Mouse (Mus musculus): ENCODE data around the gene Timm17a. TPM values are rescaled to one million over a fixed set of nuclear protein-coding genes. Genes with fewer than 3 reads are reported as not detected.
A peak's percentile ranks its signal among the peaks of the same experiment; 100 is the strongest.

Gene Timm17a
- polyA plus RNA-seq, 1 experiment = 164 TPM

DNA sequence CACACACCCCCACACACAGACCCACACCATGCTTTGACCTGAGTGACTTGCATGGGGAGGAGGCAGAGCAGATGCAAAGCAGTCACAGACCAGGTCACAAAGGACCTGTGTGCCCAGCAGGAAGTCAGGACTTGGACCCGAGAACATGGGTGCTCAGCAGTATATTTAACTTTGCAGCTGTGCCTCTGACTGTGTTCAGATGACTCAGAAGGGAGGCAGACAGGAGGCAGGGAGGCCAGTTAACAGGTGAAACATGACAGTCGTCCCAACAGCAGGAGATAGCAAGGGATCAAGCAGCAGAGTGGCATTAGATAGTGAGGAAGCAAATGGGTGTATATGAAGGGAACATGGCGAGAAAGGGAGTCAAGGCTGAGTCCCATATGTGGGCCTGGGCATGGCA is 33.3 kb upstream of the Timm17a start:
- Histone ChIP-seq H3K4me3 (ENCODE audit: low read depth, low read length) (no peak overlapping the region), H3K27ac (ENCODE audit: insufficient read depth, low read length) (no peak overlapping the region), H3K9ac (ENCODE audit: low read depth, poor library complexity, severe bottlenecking) (no peak overlapping the region), H3K4me1 (ENCODE audit: control insufficient read depth, insufficient read depth, low read length) (peaks cover 2% of the 10 kb centered on the region), H3K9me3 (replicated peaks; ENCODE audit: control insufficient read depth, insufficient read depth, low read length, poor library complexity, severe bottlenecking) (no peaks in the 10 kb centered on the region), H3K27me3 (ENCODE audit: control insufficient read depth, insufficient read depth, low read length, poor library complexity, severe bottlenecking) (no peaks in the 10 kb centered on the region), H3K36me3 (ENCODE audit: control insufficient read depth, insufficient read depth, low read length, poor library complexity, severe bottlenecking) (no peaks in the 10 kb centered on the region)
- no peak for TF ChIP-seq EP300 (IDR thresholded peaks at IDR 0.05; ENCODE audit: insufficient read depth, low read depth, low read length)
- no peak for TF ChIP-seq POLR2A (IDR thresholded peaks at IDR 0.05; ENCODE audit: insufficient read depth, low read length)
- TF ChIP-seq CTCF (IDR thresholded peaks at IDR 0.05; ENCODE audit: low read depth, low read length) = no peak

DNA sequence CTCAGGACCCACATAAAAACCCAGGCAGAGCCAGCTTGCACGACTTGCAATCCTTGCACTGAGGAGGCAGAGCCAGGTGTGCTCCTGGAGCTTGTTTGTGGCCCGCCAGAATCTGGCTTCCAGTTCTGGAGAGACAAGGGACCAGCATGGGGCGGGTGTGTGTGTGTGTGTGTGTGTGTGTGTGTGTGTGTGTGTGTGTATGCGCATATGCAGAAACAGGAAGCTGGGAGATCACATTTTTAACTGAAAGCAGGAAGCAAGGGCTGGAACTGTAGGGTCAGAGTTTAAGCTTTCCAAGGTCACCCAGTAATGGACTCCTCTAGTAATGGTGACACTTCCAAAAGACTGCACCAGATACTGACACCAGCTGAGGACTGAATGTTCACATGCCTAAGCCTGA is 30.4 kb upstream of the Timm17a start:
- no peaks in the 10 kb centered on the region for H3K27me3 ChIP-seq (ENCODE audit: control insufficient read depth, insufficient read depth, low read length, poor library complexity, severe bottlenecking)
- peaks cover 2% of the 10 kb centered on the region for H3K4me1 ChIP-seq (ENCODE audit: control insufficient read depth, insufficient read depth, low read length)
- no peaks in the 10 kb centered on the region for H3K9me3 ChIP-seq (replicated peaks; ENCODE audit: control insufficient read depth, insufficient read depth, low read length, poor library complexity, severe bottlenecking)
- TF ChIP-seq EP300 (IDR thresholded peaks at IDR 0.05; ENCODE audit: insufficient read depth, low read depth, low read length) (peak; percentile 44; the same call in 1 of the 2 replicates), POLR2A (IDR thresholded peaks at IDR 0.05; ENCODE audit: insufficient read depth, low read length) (no peak)
- H3K36me3 ChIP-seq (ENCODE audit: control insufficient read depth, insufficient read depth, low read length, poor library complexity, severe bottlenecking) = no peaks in the 10 kb centered on the region
- H3K27ac ChIP-seq (ENCODE audit: insufficient read depth, low read length) = no peak overlapping the region
- no peak overlapping the region for H3K9ac ChIP-seq (ENCODE audit: low read depth, poor library complexity, severe bottlenecking)
- no peak overlapping the region for H3K4me3 ChIP-seq (ENCODE audit: low read depth, low read length)

DNA sequence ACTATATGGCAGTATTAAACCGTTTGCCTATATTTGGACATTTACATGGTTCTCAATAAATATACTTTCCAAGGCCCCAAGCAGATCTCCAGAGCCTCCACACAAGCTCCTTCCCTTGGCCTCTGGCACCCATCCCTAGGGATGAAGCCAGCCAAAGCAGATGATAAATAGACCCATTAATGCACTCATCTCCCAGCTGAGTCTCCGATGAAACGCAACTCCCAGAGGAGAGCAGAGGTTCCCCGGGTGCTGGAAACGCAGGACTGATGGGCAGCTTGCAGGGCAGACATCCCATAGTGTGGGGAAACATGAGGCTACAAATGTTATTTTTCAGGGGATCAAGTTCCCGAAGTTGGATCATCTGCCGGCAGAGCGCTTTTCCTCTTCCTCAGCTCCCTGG is 28.4 kb upstream of the Timm17a start:
- H3K4me1 ChIP-seq (ENCODE audit: control insufficient read depth, insufficient read depth, low read length) = no peaks in the 10 kb centered on the region
- H3K9ac ChIP-seq (ENCODE audit: low read depth, poor library complexity, severe bottlenecking) = no peak overlapping the region
- H3K4me3 ChIP-seq (ENCODE audit: low read depth, low read length) = no peak overlapping the region
- no peaks in the 10 kb centered on the region for H3K27me3 ChIP-seq (ENCODE audit: control insufficient read depth, insufficient read depth, low read length, poor library complexity, severe bottlenecking)
- H3K9me3 ChIP-seq (replicated peaks; ENCODE audit: control insufficient read depth, insufficient read depth, low read length, poor library complexity, severe bottlenecking) = no peaks in the 10 kb centered on the region
- no peak for TF ChIP-seq CTCF (IDR thresholded peaks at IDR 0.05; ENCODE audit: low read depth, low read length)
- TF ChIP-seq POLR2A (IDR thresholded peaks at IDR 0.05; ENCODE audit: insufficient read depth, low read length) = no peak
- TF ChIP-seq EP300 (IDR thresholded peaks at IDR 0.05; ENCODE audit: insufficient read depth, low read depth, low read length) = no peak
- no peaks in the 10 kb centered on the region for H3K36me3 ChIP-seq (ENCODE audit: control insufficient read depth, insufficient read depth, low read length, poor library complexity, severe bottlenecking)
- no peak overlapping the region for H3K27ac ChIP-seq (ENCODE audit: insufficient read depth, low read length)

DNA sequence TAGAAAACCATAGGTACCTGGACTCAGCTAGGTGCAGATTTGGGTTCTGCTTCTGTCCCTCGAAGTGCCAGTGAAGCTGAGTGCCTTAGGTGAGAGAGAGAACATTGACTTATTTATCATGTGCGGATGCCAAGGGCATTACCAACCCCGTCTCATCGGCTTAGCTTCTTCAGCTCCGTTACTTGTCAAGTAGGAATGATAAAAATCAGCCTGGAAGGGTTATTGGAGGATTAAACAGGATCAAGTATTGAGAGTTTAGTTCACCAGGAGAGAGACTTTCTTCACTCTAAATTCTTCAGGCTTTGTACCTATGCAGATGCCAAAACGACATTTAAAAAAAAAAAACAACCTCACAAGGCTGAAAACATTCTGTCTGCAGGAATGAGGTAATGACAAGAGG is 17.0 kb upstream of the Timm17a start:
- no peak for TF ChIP-seq EP300 (IDR thresholded peaks at IDR 0.05; ENCODE audit: insufficient read depth, low read depth, low read length)
- TF ChIP-seq CTCF (IDR thresholded peaks at IDR 0.05; ENCODE audit: low read depth, low read length) = no peak
- no peak for TF ChIP-seq POLR2A (IDR thresholded peaks at IDR 0.05; ENCODE audit: insufficient read depth, low read length)
- Histone ChIP-seq H3K9me3 (replicated peaks; ENCODE audit: control insufficient read depth, insufficient read depth, low read length, poor library complexity, severe bottlenecking) (no peaks in the 10 kb centered on the region), H3K4me1 (ENCODE audit: control insufficient read depth, insufficient read depth, low read length) (no peaks in the 10 kb centered on the region), H3K9ac (ENCODE audit: low read depth, poor library complexity, severe bottlenecking) (no peak overlapping the region), H3K4me3 (ENCODE audit: low read depth, low read length) (no peak overlapping the region), H3K36me3 (ENCODE audit: control insufficient read depth, insufficient read depth, low read length, poor library complexity, severe bottlenecking) (no peaks in the 10 kb centered on the region), H3K27ac (ENCODE audit: insufficient read depth, low read length) (no peak overlapping the region), H3K27me3 (ENCODE audit: control insufficient read depth, insufficient read depth, low read length, poor library complexity, severe bottlenecking) (no peaks in the 10 kb centered on the region)

DNA sequence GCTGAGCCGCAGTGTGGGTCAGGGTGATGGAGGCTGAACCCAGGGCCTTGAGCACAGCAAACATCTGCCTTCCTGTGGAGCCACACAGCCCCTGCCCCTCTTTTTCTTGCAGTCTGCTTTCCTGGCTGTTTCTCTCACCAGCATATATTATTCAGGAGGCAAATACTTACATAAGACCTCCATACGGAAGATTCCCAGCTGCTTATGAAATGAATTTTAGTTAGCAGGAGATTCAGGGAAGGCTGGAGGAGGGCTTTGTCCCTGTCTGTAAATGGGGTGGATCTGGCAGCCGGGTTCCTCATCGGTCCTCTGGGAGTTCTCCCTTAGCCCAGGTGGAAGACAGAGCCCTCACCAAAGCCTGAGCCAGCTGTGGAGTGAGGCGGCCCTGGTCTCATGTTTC is 14.8 kb upstream of the Timm17a start:
- Histone ChIP-seq H3K9me3 (replicated peaks; ENCODE audit: control insufficient read depth, insufficient read depth, low read length, poor library complexity, severe bottlenecking) (no peaks in the 10 kb centered on the region), H3K36me3 (ENCODE audit: control insufficient read depth, insufficient read depth, low read length, poor library complexity, severe bottlenecking) (no peaks in the 10 kb centered on the region), H3K9ac (ENCODE audit: low read depth, poor library complexity, severe bottlenecking) (no peak overlapping the region), H3K4me3 (ENCODE audit: low read depth, low read length) (no peak overlapping the region), H3K27me3 (ENCODE audit: control insufficient read depth, insufficient read depth, low read length, poor library complexity, severe bottlenecking) (no peaks in the 10 kb centered on the region), H3K4me1 (ENCODE audit: control insufficient read depth, insufficient read depth, low read length) (no peaks in the 10 kb centered on the region), H3K27ac (ENCODE audit: insufficient read depth, low read length) (no peak overlapping the region)
- TF ChIP-seq CTCF (IDR thresholded peaks at IDR 0.05; ENCODE audit: low read depth, low read length) (no peak), POLR2A (IDR thresholded peaks at IDR 0.05; ENCODE audit: insufficient read depth, low read length) (no peak), EP300 (IDR thresholded peaks at IDR 0.05; ENCODE audit: insufficient read depth, low read depth, low read length) (no peak)

DNA sequence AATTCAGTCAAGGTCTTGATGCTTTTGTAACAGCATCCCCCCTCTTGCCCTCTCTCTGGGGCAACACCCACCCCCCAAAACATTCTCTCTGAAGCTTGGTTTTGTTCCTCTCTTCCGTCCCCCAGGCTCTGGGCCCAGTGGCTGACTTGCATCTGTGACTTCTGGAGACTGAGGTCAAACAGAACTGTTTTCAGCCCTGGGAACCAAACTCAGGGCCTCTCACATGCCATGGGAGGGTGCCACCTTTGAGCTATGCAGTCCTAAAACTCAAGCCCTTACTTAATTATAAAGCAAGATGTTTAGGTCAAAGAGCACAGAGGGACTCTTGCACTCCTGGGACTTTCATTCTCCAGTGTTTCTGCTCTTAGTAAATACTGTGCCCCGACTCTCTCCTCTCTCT is 12.4 kb upstream of the Timm17a start:
- Histone ChIP-seq H3K4me3 (ENCODE audit: low read depth, low read length) (no peak overlapping the region), H3K9ac (ENCODE audit: low read depth, poor library complexity, severe bottlenecking) (no peak overlapping the region), H3K27ac (ENCODE audit: insufficient read depth, low read length) (no peak overlapping the region), H3K9me3 (replicated peaks; ENCODE audit: control insufficient read depth, insufficient read depth, low read length, poor library complexity, severe bottlenecking) (no peaks in the 10 kb centered on the region), H3K36me3 (ENCODE audit: control insufficient read depth, insufficient read depth, low read length, poor library complexity, severe bottlenecking) (no peaks in the 10 kb centered on the region), H3K4me1 (ENCODE audit: control insufficient read depth, insufficient read depth, low read length) (no peaks in the 10 kb centered on the region), H3K27me3 (ENCODE audit: control insufficient read depth, insufficient read depth, low read length, poor library complexity, severe bottlenecking) (no peaks in the 10 kb centered on the region)
- TF ChIP-seq POLR2A (IDR thresholded peaks at IDR 0.05; ENCODE audit: insufficient read depth, low read length) = no peak
- no peak for TF ChIP-seq CTCF (IDR thresholded peaks at IDR 0.05; ENCODE audit: low read depth, low read length)
- no peak for TF ChIP-seq EP300 (IDR thresholded peaks at IDR 0.05; ENCODE audit: insufficient read depth, low read depth, low read length)
